Mouse (Mus musculus): ENCODE measurements around the gene Prx.
"Not testable (repeated sequence)": the region's sequence is repeated elsewhere in the genome, so short reads cannot be mapped to it uniquely, and the experiment has no call there.

Gene Prx

DNA sequence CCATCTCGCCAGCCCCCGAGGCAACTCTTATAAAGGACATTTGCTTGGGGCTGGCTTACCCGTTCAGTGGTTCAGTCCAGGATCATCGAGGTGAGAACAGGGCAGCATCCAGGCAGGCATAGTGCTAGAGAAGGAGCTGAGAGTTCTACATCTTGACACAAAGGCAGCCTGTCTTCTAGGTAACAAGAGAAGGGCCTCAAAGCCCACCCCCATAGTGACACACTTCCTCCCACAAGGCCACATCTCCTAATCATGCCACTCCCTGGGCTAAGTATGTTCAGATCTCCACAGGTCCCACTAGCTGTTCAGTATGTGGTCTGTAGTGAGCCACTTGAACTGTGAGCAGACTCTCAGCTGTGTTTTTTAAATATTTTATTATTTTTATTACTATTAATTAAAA is 15.3 kb upstream of the Prx start:
- no peak for DNase-seq (ENCODE audit: low spot score)

DNA sequence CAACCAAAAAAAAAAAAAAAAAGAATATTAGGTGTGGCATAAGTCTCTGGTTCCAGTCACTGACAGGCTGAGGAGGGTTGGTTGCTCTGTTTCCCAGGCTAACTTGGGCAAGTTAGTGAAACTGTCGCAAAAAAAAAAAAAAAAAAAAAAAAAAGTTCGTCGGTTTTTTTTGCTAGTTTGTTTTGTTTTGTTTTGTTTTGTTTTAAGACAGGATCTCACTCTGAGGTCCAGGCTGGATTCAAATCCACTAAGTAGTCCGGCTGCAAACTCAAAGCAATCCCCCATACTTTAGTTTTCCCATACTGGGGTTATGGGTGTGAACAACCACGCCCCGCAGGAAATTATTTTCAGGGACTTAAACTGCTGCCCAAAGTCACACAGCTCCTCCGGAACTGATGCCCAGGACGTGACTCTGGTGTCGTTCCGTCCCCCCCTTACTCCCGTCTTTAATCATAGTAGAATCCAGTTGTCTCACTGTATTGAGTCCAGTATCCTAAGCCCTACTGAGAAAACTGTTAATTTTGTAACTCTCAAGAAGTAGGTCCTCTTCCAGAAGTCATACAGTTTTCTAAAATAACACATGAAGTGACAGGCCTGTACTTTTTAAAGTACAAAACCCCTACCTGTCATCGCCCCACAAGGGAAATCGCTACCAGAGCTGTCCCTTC is 12.9 kb upstream of the Prx start:
- DNase-seq (ENCODE audit: low spot score) = peak; percentile 41

DNA sequence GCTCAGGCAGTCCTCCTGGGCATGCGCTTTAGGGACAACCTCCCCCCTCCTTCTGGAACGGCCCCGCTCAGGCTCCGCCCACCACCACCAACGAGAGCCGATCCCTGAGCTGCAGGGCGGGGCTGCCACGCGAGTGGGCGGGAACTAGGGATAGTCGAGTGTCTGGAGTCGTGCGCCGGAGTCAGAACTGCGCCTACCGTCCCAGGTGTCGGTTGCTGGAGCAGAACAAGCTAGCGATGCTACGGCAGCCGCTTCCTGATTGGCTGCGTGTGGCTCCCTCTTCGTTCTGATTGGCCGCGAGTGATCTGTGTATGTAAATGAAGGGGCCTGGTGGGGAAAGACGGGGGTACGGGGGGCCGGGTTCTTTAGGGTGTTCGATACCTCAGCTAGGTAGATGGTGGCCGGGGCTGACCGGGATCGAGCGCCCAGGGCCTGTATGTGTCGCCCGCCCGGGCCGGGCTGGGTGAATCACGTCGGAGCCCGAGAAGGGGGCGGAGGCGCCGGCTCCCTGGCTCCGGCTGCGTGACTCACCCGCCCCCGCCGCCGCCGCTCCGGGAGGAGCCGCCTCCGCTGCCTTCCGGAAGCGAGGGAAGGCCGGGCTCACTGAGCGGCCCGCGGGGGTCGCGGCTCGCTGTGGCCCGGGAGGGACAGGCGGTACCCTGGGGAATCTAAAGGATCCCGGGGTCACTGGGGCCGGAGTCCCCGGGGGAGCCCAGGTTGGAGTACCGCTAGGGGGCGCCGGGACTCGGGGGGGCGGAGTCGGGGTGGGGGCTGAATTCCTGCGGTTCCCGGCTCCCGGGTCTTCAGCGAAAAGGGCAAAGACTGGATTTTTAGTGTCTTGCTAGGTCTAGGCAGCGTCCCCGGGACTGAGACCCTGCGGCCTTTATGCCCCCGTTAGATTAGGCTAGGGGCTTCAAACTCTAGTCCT is 12.1 kb upstream of the Prx start, which contains the start of gene Sertad1:
Gene Sertad1, plus strand, starts transcription at position 141 of the 928 bp plus-strand sequence.
- DNase-seq (ENCODE audit: low spot score) = peak; percentile 98

DNA sequence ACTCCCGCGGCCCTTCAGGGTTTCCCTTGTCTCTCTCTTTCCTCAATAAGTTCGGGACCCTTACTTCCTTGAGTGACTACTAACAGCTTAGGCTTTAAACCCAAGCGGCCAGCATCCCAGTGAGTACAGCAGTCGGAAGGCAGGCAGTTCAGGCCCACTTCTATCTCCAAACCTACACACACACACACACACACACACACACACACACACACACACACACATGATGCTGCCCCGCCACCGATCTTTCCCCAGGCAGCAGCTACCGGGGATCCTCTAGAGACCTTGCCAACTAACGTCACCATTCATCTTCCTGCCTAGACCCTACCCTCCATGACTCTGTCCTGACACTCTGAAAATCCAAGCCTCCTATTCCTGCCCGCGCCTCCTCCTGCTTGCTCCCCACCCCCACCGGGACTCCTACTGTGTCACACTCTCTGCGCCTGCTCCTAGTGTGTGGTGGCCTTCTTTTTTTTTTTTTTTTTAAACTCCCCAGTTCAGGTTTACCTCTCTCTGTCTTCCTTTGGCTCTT is 11.3 kb upstream of the Prx start:
- DNase-seq (ENCODE audit: low spot score) = peak; percentile 58

DNA sequence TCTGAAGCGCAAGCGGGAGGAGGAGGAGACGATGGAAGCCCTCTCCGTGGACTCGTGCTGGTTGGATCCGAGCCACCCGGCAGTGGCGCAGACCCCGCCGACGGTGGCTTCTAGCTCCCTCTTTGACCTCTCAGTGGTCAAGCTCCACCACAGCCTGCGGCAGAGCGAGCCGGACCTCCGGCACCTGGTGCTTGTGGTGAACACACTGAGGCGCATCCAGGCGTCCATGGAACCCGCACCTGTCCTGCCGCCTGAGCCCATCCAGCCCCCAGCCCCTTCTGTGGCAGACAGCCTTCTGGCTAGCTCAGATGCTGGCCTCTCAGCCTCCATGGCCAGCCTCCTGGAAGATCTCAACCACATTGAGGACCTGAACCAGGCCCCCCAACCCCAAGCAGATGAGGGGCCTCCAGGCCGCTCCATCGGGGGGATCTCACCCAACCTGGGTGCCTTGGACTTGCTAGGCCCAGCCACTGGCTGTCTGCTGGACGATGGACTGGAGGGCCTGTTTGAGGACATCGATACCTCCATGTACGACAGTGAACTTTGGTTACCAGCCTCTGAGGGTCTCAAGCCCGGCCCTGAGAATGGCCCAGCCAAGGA is 9.8 kb upstream of the Prx start:
- DNase-seq (ENCODE audit: low spot score) = no peak

DNA sequence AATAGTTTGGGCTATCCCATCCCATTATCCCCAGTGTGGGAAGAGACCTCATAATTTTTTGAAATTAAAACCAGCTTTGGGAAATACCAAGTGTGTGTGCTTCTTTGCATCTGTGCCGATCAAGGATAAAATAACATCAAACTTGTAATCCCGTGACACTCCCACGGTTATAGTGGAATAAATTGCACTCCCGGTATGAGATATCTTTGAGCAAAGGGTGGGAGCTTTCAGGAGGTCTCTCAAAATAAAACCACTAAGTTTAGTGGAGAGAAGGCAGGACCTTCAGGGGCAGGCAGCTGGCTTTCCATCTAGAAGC is 8.9 kb upstream of the Prx start:
- no peak for DNase-seq (ENCODE audit: low spot score)

DNA sequence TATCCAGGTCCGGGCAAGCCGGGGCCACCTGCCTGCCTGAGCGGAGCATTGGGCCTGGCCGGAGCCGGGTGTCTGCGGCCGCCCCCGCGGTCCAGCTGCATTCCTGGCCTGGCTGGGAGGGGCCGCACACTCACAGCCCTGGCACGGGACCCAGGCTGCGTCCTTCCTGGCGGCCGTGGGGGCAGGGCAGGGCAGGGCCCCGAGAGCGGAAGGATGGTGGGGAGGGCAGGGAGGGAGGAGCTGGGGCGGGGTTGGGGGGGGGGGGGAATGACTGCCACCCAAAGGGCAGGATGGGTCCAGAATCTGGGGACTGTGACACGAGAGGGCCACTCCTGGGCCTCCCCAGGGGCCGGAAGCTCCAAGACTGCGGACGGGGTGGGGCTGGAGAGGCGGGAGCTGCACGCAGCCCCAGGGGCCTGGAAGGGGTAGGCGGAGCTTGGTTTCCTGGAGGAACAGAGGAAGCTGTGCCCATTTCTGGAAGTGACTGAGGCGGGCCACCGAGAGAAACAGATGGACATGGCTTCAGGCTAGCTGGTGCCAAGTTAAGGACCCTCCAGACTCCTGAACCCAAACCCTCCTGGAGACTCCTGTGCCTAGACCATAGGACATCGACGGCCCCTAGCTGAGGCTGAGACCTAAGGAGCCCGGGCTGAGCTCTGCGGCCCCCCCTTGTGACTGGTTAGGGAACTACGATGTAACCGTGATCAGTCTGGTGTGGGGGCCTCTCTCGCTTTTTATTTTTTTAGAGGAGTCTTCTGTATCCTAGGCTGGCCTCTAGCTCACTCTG is 8.4 kb upstream of the Prx start:
- DNase-seq (ENCODE audit: low spot score) = peak; percentile 87

DNA sequence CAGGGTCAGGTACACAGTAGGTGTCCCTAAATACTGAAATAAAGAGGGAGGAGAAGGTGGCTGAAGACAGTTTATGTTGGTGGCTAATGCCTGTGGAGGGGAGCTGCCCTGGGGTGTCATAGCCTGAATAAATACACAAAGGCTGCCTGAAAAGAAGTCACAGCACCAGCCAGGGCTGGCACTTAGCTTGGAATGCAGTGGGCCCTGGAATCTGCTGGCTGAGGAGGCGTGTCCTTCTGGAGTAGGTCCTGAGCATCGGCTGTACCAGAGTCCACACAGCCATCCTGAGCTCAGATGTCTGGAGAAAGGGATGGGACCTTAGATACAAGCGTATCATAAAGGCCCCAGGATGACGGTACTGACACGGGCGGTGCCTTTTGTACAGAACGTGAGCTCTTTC is 7.3 kb upstream of the Prx start:
- no peak for DNase-seq (ENCODE audit: low spot score)

DNA sequence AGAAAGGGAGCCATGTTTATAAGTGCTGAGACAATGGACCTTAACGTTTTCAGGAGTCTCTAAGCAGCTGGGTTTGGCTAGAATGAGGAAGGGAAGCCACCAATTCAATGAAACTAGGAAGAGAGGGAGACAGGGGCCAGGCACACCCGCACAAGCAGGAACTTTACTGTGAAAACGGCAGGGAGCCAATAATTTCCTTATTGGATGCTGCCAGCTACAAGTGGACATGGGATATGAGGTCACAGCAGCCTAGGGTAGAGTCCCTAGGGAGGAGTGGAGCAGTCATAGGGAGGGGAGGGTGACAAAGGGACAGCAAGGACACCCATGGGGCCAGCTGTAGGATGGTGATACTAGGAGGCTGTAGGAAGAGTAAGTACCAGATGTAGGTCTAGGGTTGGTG is 6.1 kb upstream of the Prx start:
- DNase-seq (ENCODE audit: low spot score) = no peak

DNA sequence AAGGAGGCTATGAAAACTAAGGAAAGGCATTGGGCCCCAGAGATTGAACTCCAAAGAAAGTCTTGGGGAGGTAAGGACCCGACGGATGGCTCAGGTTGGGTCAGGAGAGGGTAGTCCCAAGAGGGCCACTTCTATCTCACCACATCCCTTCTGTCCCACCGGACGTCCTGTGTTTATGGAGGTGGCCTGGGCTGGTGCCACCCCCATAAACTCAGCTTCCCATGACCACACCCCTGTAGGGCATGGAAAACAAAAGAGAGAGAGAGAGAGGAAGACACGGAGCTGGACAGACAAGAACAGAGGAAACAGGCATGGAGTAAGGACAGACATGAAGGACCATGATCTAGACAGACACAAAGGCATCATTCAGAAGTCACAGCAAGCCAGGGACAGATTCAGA is 5.7 kb upstream of the Prx start:
- DNase-seq (ENCODE audit: low spot score) = no peak

DNA sequence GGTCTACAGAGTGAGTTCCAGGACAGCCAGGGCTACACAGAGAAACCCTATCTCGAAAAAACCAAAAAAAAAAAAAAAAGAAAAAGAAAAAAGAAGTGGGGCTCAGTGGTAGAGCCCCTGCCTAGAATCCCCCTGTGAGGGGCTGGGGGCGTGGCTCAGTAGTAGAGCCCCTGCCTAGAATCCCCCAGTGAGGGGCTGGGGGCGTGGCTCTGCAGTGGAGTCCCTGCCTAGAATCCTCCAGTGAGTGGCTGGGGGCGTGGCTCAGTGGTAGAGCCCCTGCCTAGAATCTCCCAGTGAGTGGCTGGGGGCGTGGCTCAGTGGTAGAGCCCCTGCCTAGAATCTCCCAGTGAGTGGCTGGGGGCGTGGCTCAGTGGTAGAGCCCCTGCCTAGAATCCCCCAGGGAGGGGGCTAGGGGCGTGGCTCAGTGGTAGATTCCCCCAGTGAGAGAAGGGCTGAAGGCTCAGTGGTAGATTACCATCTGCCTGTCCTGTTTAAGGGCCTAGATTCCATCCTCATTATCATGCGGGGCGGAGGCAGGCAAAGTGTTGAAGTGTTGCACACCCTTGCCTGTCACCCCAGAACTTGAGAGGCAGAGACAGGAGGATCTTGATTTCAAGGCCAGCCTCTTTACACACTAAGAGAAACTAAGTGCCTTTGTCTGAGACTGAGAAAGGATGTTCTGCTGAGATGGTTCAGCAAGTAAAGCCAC is 4.3 kb upstream of the Prx start:
- not testable (repeated sequence) for DNase-seq (ENCODE audit: low spot score)

DNA sequence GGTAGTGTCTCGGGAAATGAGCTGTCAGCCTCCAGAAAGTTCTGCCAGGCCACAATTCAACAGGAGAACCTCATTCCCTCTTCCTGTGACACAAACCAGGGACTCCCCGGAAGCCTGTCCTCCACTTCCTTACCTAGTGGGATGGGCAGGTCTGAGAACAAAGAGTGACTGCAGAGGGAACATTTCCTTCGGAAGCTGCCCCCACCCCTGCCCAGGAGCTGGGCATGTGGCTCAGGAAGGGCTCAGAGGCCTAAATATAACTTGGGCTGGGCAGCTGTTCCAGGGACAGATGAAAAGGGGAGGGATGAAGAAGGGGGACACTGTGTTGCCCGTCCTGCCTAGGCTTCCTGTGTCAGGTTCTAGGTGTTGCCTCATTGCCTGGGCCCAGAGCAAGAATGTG is 2.5 kb downstream of the Prx start:
- DNase-seq (ENCODE audit: low spot score) = no peak

DNA sequence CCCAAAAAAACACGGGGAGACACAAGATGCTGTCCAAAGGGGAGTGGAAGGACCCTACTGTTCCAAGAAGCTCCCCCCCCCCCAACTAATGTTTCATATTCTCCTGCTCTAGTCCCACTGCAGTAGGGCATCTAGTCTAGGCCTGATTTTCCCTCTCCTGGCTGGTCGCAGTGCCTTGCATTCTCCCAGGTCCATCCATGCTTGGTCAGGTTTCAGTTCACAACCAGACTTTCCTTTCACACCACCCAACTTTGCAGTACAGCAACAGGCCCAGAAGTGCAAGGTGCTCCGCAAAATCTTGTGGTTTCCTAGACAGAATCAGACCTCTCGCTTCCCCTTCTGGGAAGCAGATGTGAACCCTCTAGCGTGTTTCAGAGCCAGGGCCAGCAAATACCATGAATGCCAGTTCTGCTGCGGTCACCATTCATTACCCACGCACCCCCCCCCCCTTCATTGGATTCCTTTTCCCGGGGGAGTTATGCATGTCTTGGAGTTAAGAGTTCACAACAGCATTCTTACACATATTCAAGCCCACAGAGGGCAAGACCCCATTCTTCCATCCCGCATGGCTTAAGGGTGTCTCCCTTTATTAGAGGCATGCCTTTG is 7.7 kb downstream of the Prx start:
- DNase-seq (ENCODE audit: low spot score) = peak; percentile 25

DNA sequence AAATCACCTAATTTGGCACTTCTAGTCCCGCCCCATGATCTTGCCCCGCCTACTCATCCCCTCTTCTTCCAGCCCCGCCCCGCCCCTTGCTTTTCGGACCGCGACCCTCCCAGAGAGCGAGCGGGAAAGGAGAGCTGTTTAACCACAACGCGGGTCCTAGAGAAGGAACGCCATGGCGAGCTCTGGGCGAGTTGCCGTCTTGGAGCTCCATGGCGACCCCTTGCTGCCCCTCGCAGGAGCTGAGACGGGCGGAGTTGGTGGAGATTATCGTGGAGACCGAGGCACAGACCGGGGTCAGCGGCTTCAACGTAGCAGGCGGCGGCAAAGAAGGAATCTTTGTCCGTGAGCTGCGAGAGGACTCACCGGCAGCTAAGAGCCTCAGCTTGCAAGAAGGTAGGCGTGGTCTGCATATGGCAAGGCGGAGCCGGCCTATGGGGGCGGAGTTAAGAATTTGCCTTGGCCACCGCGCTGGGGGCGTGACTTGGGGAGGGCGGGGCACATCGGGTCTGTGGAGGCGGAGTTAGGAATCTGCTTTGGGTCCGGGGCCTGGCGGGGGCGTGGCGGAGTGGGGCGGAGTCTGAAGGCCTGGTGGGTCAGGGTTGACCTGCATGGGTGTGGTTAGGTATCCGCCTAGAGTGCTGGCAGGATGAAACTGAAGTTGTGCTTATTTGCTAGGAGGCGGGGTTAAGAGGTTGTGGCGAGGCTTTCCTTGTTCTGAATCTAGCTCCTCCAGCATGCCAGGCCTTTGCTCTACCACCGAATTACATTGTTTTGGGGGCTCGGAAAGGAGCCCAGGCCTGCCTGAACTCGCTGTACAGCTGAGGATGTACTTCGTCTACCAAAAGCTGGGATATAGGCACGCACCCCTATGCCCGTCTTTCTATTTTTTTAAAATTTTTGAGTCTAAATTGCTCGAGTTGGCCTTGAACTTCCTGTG is 8.9 kb downstream of the Prx start:
- DNase-seq (ENCODE audit: low spot score) = peak; percentile 97

DNA sequence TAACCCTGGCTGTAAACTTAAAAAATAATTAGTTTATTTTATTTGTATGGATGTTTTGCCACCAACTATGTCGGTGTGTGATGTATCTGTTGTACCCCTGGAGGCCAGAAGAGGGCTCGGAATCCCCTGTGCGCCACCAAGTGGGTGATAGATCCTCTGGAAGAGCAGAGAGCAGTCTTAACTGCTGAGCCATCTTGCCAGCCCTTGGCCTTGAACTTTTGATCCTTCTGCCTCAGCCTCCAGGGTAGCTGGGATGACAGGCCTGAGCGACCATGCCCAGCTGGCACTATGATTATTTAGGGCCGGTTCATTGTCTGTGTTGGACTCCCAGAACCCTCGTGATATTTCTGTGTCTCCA is 9.5 kb downstream of the Prx start:
- DNase-seq (ENCODE audit: low spot score) = peak; percentile 75

DNA sequence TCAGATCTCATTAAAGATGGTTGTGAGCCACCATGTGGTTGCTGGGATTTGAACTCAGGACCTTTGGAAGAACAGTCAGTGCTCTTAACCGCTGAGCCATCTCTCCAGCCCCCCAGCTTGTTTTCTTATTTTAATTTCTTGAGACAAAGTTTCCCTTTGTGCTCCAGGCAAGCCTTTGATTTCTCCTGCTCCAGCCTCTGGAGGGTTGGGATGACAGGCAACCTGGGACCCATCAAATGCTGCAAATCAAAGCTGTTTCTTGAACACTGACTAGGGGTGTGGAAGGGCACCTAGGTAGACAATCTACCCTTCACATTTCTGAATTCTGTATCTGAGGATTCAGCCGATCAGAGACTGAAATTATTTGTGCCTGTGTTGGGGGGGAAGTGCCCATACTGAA is 11.7 kb downstream of the Prx start:
- no peak for DNase-seq (ENCODE audit: low spot score)

DNA sequence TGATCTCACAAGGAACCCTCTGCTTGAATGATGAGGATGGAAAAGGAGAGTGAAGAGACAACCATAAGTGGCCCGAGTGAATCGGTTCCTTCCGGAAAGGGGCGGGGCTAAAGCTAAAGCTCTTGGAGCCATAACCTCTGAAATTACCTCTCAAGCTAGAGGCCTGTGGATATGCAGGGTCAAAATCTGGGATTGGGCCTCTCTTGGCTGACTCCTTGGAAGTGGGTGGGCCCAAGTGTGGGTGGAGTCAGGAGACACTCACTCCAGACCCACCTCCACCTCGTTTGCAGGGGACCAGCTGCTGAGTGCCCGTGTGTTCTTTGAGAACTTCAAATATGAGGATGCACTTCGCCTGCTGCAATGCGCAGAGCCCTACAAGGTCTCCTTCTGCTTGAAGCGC is 15.8 kb downstream of the Prx start:
- DNase-seq (ENCODE audit: low spot score) = no peak

DNA sequence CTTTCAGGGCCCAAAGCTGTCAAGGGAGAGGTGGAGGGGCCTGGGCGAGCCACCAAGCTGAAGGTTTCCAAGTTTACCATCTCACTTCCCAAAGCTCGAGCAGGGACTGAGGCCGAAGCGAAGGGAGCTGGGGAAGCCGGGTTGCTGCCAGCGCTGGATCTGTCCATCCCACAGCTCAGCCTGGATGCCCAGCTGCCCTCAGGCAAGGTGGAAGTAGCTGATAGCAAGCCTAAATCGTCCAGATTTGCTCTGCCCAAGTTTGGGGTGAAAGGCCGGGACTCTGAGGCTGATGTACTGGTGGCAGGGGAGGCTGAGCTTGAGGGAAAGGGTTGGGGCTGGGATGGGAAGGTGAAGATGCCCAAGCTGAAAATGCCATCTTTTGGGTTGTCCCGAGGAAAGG is 19.2 kb downstream of the Prx start:
- no peak for DNase-seq (ENCODE audit: low spot score)

DNA sequence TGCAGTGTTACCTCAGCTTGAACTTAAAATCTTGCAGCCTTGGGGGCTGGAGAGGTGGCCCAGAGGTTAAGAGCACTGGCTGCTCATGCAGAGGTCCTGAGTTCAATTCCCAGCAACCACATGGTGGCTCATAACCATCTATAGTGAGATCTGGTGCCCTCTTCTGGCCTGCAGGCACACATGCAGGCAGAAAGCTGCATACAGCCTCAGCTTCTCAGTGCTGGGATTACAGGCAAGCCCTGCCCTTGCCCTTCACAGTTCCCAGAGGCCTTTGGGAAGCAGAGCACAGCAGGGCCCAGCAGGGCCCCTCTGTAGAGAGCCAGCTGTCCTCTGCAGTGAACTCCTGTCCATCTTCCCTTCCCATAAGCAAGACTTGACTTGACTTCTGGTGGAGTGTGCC is 21.0 kb downstream of the Prx start:
- no peak for DNase-seq (ENCODE audit: low spot score)

DNA sequence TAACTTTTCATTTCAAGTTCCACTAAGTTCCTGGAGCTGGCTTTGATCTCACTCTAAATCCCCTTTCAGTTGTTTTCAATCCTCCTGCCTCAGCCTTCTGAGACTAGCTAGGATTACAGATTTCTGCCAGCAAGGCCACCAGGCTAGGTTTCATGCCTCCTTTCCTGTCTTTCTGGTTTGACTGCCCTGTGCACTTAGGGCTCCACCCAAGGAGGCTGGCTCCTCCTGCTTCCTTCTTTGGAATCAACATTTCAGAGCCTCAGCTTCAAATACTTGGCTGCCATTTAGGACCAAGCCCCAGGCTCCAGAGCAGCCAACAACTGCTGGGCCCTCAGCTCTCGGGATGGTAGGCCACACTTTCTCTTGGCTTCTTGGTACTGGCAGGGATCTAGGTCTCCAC is 21.5 kb downstream of the Prx start:
- DNase-seq (ENCODE audit: low spot score) = no peak
